Mouse (Mus musculus) monocyte, adult 5-6 weeks (primary cell): ENCODE results near the gene D8Ertd738e. TPM values are rescaled to one million over a fixed set of nuclear protein-coding genes. Genes with fewer than 3 reads are reported as not detected.
A peak's percentile ranks its signal among the peaks of the same experiment; 100 is the strongest.

Source experiments
- ATAC-seq: fragments of 153-309, 156-312 bp; replicated peaks from 2 replicates; pipeline ENCODE4 v1.8.0; 2017; ENCODE audit warnings: mild to moderate bottlenecking; ENCODE audit not compliant: low TSS enrichment, insufficient number of reproducible peaks, severe bottlenecking, poor library complexity, low FRiP score
- total RNA-seq: library from RNA; stranded (forward); fragments of 200-1000, 200-491, 200-594 nt; gene quantifications from 3 replicates; pipeline ENCODE4 v1.2.3, GENCODE M21; 2017

D8Ertd738e gene
- total RNA-seq, 1 experiment from 2014 or later = 151 TPM

DNA sequence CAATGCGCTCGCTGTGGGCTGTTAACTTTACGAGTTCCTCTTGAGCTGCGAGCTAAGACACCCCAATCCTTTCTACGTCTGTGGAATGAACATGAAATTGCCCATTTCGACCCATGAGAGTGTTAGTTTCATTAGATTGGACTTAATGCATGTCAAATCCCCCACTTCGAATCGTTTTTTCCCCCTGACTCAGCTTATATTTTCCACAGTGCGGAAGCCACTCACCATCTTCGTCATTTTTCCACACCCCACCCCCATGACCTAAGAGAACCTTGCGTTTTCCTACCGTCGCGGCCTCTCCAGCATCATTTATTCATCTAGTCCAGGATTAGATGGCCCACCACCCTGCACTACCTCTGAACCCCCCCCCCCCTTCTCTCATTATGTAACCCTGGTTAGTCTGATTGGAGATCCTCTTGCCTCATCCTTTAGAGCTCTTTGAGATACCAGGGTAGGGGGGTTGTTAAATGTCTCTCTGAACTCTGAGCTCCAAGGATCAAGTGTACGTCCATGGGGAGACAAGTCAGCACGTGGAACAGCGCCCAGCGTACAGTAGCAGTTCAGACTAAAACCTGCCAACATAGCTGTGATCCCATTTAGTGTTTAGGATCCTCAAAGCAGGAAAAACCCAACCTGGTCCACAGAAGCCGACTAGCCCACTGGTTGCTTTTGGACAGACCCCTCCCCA lies 11.8 kb downstream of the D8Ertd738e start:
- ATAC-seq = no peak

DNA sequence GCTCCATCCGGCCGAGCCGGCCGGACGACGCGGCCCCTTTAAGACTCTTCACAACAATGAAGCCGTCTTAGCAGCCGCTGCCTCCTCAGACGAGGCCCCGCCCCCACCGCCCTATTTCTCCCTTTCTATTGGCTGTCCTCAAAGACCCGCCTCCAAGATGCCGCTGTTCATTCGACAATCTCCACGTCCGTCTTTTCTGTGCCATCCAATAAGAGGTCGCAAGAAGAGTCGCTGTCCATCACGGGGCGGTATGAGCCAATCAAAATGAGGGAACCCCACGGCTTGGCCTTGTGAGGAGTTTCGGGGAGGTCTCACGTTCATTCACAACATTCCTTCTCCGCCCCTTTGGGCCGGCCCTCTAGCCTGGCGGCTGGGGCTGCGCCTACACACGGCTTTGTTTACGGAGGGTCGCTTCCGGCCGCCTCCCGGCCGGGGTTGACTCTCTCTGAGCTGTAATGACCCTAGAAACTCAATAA lies 12.5 kb downstream of the D8Ertd738e start, which contains the start of gene Zswim4:
TSS of gene Zswim4 (minus strand) at position 58 of the 476 bp plus-strand sequence.
- ATAC-seq = peak; percentile 97

DNA sequence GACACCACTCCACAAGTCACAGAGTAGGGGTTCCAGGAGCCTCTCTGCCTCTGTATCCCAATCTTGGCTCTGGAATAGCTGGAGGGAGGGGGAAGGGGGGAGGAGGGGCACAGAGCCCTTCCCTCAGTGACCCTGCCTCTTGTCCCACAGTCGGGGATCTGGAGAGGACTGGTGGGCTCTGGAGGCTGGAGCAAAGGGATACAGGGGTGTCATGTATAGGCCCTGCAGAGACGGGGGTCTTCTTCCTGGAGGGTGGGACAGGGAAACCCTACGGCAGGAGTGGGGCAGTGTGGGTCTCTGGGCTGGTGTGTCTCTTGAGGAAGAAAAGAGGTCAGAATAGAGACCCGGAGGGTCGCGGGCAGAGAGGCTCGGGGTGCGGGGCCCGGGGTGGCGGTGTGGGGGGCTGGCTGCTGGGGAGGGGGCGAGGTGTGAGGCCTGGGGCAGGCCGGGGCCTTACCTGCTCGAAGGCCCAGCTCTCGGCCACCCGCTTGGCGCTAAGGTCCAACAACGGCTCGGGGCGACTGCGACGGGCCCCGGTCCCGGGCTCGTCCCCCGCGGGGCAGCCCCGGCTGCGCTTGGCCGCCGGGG lies 13.0 kb downstream of the D8Ertd738e start:
- ATAC-seq = no peak

DNA sequence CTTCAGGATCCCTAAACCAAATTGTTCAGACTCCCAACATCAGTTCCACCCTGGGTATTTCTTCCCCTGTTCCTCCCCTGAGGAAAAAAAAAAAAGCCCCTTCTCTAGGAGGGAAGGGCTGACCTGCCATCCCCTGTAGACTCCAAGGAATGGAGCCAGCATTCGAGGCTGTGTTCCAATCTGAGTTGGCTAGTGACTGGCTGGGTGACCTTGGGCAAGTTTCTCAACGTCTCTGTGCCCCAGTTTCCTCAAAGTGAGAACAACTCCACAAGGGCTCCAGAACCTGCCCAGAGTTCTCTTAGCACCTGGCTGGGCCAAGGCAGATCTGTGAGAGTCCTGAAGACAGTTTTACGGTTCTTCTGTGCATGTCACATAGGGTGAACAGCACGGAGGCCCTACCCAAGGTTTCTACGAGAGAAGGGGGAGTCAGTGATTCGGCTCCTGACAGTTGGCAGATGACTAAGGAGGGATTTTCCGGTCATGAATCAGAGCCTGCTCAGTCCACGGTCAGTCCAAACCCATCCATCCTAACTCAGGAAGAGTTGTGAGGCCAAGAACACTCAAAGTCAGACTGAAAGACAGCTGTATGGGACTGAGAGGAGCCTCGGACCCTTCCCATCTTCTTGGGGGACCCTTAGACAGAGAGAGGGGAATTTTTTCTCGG lies 13.6 kb downstream of the D8Ertd738e start:
- no peak for ATAC-seq

DNA sequence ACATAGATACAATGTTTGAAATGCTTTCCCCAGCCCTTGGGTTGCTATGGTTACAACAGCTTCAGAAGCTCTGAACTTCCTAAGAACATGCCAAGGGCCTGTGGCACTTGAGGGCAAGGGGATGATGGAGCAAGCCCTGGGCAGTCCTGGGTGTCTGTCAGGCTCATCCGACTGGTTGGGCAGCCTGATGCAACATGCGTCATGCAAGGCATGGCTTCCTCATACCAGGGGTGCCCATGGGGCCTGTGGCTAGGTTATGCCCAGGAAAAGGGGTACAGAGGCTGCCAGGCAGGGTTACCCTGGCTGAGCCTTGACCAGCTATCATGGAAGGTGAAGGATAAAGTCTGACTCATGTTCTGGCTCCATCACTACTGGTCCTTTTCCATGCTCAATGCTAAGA lies 16.5 kb downstream of the D8Ertd738e start:
- ATAC-seq = no peak

DNA sequence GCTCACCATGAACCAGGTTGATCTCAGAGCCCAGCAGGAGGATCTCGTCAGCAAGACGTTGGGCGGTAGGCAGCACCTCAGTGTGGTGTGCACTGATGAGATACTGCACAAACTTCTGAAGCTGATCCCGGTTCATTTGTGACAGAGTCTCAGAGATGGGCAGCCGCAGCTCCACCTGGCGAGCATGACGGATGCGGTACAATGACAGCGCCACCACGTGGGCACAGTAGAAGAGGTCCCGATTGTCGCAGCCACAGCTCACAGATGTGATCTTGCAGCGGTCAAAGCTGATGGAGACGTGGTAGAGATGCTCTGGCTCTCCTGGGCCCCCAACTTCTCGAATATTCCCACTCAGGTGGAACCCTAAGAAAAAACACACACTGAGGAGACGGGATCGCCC lies 18.8 kb downstream of the D8Ertd738e start:
- ATAC-seq = no peak

DNA sequence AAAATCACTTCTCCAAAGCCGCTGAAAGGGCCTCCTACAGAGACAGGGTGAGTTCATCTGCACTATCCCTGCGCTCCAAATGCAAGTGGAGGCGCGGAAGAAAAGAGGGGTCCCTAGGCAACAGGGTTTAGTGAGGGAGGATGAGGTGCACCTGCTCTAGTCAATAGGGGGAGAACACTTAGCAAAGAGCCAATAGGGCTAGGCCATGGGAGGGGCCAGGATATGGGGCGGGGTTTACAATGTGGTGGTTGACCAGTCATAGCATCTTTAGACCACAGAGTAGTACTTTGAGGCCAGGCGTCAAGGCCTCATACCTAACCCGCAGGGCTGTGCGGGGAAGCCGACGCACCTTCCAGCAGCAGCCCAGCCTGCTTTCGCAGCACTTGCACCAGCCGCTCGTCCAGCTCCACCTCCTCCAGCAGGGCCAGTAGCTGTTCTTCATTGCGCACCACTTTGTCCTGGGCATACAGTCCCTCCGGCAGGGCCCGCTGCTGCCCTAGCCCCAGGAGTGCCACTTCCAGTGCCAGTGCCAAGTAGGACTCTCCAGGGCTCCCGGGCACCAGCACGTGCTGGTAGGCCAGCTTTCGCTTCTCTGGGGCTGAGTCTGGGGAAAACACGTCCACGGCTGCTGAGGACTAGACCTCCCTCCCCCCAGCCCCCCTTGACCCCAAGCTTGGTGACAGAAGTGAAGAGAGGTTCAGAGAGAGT lies 26.0 kb downstream of the D8Ertd738e start:
- ATAC-seq = no peak

DNA sequence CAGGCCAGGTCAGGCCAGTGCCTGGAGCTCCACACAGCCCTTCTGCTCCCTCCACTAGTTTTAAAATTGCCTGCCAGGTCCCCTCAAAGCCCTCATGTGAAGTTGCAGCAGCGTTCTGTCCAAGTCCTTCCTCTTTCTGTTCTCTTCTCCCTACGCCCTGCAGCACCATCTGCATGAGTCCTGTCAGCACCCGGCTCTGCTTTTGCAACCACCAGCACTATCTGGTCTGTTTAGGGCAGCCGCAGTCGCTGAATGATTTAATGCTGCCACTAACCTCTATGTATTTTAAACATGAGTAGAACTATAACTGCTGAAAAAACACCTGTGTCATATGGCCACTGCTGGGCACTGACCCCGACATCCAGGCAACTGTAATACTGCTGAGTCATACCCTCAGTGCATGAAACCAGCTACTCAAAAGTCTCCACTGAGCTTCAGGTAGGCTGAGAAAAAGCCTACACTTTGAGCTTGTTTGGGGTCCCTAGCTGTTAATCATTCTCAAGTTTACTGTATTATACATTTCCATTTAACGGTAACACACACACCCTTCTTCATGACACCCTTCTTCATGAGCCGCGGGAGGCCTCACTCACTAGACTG lies 26.9 kb downstream of the D8Ertd738e start:
- ATAC-seq = peak; percentile 51; the same call in 1 of the 2 replicates

DNA sequence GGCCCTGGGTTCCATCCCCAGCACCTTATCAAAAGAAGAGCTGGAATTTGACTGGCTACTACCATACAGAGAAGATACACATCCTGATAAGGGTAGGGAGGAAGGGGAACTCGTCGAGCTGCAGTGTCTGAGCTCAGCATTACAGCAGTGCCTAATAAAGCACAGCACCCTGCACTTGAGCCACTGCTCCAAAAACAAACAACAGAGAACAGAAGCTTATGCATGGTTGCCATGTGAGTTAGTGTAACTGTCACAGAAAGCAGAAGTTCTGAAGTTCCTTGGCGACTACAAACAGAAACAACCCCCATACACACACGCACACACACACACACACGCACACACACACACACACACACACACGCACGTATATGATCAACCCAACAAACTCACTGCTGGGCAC lies 29.4 kb downstream of the D8Ertd738e start:
- ATAC-seq = peak; percentile 65

DNA sequence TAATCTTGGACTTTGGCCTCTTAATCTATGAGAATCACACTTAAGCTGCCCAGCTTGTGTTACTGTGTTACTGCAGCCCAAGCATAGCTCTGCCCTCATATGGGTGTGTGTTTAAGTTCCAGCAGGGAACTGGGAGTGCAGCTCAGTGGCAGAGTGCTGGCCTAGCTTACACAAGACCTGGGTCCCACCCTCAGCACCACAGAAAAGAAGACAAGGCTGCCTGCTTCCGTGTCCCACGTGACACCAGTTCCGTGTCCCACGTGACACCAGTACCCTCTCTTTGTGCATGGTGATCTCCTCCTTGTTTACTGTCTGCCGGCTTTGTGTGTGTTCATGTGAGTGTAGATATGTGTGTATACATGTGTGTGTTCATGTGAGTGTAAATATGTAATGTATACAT lies 31.4 kb downstream of the D8Ertd738e start:
- peak; percentile 62 for ATAC-seq

DNA sequence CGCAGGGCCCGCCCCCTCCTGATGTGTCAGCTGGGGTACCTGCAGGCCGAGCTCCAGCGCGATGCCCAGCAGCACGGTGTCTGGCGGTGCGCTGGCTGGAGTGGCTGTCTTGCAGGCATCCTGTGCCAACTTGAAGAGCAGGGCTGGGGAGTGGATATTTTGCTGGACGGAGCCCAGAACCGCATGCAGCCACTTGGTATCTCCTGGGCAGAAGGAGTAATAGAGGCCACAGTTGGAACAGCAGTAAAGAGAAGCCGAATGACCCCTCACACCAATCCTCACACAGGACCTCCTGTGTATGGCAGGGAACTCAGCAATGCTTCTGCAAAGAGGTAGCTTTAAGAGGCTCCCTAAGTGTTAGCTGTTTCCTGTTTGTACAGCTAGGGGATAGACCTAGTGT lies 32.3 kb downstream of the D8Ertd738e start:
- ATAC-seq = no peak

DNA sequence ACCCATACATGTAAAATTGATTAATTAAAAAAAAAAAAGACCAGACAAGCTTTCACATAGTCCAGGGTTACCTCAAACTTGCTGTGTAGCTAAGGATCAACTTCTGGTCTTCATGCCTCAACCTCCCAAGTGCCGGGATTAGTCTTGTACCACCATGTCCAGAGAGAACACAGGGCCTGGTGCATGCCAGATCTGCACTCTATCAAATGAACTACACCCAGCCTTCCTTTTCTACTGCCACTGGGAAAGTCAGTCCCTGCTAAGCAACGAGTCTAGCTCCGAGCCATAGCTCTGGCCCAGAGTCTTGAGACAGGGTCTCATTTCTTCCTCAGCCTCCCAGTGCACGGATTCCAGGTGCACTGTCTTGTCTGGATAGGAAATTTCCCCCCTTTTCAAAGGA lies 36.2 kb downstream of the D8Ertd738e start:
- no peak for ATAC-seq

DNA sequence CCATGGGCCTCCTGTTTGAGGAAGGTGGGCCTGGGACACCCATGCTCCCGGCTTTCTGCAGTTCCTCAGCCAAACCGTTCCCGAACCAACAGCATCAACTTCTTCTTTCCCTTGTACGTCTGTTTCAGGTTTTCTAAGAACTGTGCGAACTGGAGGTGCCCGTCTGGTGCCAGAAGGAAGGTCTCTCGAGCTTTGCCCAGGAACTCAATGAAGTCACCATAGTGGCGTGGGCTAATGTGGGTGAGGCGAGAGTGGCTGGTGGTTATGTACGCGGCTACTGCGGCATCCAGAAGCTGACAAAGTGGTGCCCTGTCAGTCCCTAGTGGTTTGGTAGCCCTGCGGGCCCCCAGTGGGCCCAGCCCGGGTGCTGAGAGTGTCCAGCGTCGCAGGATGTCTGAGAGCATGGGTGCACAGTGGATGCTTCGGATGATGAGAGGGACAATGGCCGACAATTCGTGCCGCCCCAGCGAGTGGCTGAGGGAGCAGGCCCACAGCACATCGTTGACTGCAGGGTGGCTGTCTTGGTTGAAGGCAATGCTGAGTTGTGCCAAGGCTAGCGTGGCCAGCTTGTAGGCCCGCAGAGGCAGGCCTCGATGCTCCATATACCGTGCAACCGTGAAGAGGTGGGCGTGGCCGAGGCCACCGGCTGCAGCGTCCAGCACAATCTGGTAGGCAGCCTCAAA lies 37.5 kb downstream of the D8Ertd738e start:
- ATAC-seq = no peak

DNA sequence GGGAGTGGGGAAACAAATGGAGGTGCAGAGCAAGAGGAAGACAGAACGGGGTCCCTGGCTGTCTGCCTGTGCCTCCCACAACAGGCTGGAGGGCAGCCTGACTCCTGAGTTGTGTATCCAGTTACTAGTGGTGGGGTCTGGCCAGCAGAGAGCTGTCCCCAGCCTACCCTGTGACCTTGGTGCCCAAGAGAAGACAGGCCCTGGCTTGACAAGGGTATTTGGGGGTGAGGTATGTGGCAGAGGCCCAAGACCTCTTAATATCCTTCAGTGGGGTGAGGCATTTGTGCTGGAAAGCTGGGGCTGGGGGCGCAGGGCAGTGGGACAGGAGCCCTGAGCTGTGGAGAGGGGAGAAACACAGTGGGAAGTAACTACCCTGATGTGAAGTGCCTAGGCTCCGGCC lies 38.3 kb downstream of the D8Ertd738e start:
- no peak for ATAC-seq

DNA sequence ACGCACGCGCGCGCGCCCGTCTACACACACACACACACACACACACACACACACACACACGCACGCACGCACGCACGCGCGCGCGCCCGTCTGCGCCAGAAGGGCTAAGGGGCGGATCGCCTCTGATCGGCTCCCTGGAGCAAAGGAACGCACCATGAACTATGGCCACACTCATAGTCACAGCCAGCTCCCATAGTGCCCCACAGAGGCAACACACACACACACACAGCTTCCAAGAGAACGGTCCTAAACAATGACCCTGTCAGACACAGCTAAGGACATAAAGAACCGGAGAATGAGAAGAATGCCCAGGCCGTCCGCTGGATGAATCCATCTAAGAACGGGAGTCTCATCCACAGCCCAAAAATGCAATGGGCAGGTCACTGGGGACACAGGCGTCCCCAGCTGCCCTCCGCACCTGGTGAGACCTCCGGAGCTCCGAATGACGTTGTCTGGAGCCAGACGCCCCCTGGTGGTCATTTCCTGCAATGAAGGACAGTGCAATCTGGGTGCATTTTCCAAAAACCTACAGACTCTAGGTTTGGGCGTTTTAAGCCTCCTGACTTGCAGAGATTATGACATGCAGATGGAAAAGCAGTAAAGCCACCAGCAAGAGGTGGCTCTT lies 39.2 kb downstream of the D8Ertd738e start:
- ATAC-seq = peak; percentile 27; the same call in 1 of the 2 replicates

DNA sequence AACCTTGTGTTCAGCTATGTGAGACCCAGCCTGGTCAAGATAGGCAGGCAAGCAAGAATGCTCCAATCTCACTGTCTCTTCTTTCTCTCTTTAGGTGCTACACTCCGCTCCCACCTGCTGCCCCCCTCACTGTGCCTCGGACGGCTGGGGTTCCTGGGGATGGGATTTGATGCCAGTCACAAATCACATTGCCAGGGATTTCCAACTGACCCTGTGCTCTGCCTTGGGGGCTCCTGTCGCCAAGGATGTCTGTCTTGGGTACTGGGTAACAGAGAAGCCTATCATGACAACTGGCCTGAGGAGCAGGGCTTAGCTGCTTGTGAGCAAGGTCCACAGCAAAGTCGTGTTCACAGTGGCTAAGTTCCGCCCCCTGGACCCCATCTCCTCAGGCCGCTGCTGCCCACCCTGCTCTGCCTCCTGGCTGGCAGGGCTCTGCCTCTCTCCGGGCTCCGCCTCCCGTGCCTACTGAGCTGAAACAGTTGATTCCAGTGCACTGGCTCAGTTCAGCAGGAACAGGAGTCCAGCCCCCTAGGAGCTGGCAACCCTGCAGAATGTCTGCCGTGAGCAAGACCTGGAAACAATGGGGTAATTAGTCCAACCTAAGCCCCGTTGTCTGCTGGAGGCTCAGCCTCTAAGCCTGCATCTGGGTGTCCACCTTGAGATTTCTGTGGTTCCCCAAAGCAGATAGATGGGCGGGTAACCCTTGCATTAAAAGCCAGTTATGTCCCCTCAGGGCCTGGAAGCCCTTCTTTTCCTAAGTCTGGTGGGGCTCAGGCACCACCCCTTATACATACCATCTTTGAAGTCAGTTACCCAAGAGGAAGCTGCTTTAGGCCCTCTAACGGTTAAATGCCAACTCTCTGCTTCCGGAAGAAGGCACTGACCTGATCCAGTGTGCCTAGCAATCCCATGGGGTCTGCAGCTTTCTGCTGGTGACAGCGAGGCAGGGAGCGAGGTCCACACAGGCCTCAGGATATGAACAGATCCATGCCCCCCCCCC lies 40.8 kb downstream of the D8Ertd738e start:
- no peak for ATAC-seq

DNA sequence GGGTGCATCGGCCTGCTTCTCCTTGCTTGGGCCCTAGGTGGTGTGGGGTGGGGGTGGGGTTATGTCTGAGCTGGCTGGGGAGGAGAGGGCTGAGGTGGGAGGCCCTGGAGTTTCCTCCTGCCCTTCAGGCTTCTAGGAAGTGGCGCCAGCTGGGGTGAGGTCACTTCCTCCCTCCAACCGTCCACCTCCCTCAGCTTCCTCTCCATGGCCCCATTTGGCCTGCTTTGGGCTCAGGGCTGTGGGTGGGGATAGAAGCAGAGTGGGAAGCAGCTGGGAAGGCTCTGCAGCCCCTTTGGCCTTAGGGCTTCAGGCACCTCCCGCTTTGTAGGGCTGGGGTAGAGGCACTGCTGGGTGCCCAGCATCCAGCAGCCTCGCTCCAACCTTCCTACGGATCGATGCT lies 41.7 kb downstream of the D8Ertd738e start:
- ATAC-seq = peak; percentile 29
